Mouse (Mus musculus) heart, embryonic 11.5 days (tissue): Measurements from ENCODE around the gene Crygd. TPM values are rescaled to one million over a fixed set of nuclear protein-coding genes. Genes with fewer than 3 reads are reported as not detected.
A peak's percentile ranks its signal among the peaks of the same experiment; 100 is the strongest.

Source experiments
- ATAC-seq: fragments of 200-750 bp; cut with Nextera tagmentation; replicated peaks from 2 replicates; pipeline ENCODE4 v1.8.0; 2017; ENCODE audit warnings: moderate library complexity; ENCODE audit not compliant: insufficient number of reproducible peaks, low FRiP score, low TSS enrichment
- H3K27ac ChIP-seq: fragments of 300-500 bp; sonication (generic); 2 replicates; pipeline ENCODE4 v1.5.1; 2014; ENCODE audit warnings: mild to moderate bottlenecking, low read depth, low read length
- H3K27me3 ChIP-seq: fragments of 300-500 bp; sonication (generic); 2 replicates; pipeline ENCODE4 v1.6.1; 2014; ENCODE audit warnings: mild to moderate bottlenecking, low read length, mixed read lengths; ENCODE audit not compliant: control insufficient read depth, insufficient read depth
- H3K36me3 ChIP-seq: fragments of 300-500 bp; sonication (generic); 2 replicates; pipeline ENCODE4 v1.6.1; 2014; ENCODE audit warnings: mild to moderate bottlenecking, low read length, moderate library complexity, mixed read lengths; ENCODE audit not compliant: control insufficient read depth, insufficient read depth
- H3K4me1 ChIP-seq: fragments of 300-500 bp; sonication (generic); 2 replicates; pipeline ENCODE4 v1.6.1; 2014; ENCODE audit warnings: low read length; ENCODE audit not compliant: control insufficient read depth, insufficient read depth
- H3K4me2 ChIP-seq: fragments of 300-500 bp; sonication (generic); 2 replicates; pipeline ENCODE4 v1.6.1; 2014; ENCODE audit warnings: mild to moderate bottlenecking, moderate library complexity
- H3K4me3 ChIP-seq: fragments of 300-500 bp; sonication (generic); 2 replicates; pipeline ENCODE4 v1.5.1; 2014; ENCODE audit warnings: low read depth, low read length
- H3K9ac ChIP-seq: fragments of 300-500 bp; sonication (generic); 2 replicates; pipeline ENCODE4 v1.6.1; 2014; ENCODE audit warnings: mild to moderate bottlenecking, low read depth, low read length, moderate library complexity
- H3K9me3 ChIP-seq: fragments of 300-500 bp; sonication (generic); replicated peaks from 2 replicates; pipeline ENCODE4 v1.6.1; 2016; ENCODE audit warnings: low read length; ENCODE audit not compliant: control insufficient read depth
- WGBS: fragments of 180-500 bp; shearing (Covaris S2); extraction: QIAGEN DNeasy Blood & Tissue Kit; methylation state at CpG from one replicate; pipeline ENCODE4 v1.1.7; 2014; ENCODE audit not compliant: insufficient replicate concordance; 5-methylcytosine and 5-hydroxymethylcytosine counted together
- polyA plus RNA-seq: library from polyadenylated mRNA; unstranded; fragments of >200 nt; fragmentation: Nextera tagmentation; extraction: Ambion mirVana; gene quantifications from 2 replicates; pipeline ENCODE4 v1.2.1, GENCODE M21; 2014

The Crygd gene
- polyA plus RNA-seq, 1 experiment from 2014 or later: not detected

- no peak for ATAC-seq
- H3K27ac ChIP-seq: no peak overlapping the region
These were observed 28.3 kb upstream of the Crygd start for GRCm38 (mm10) chr1:65091566-65091965.

DNA sequence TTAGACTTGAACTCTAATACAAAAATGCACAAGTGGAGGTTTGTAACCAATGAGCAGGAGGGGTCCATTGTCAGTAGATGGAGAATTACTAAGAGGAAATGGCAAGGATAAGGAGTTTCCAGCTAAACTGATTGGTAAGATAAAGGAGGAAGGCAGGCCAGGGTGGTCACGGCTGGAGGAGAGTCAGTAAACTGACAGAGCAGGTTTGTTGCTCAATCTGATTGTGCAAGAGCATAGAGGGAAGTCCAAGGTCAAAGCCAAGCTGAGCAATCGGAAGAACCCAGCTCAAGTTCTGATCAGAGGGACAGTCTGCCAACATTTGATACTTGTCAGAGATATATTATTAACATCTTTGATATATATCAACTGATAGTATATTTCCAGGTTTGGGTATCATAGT lies 27.1 kb upstream of the Crygd start:
- ATAC-seq: no peak
- no peak overlapping the region for H3K9ac ChIP-seq
- H3K27me3 ChIP-seq: no peaks in the 10 kb centered on the region
- no peak overlapping the region for H3K4me3 ChIP-seq
- H3K9me3 ChIP-seq: no peaks in the 10 kb centered on the region
- no peak overlapping the region for H3K4me2 ChIP-seq
- WGBS: 64% methylated on average over 2 of the region's 2 CpGs
- H3K27ac ChIP-seq: no peak overlapping the region
- H3K4me1 ChIP-seq: no peaks in the 10 kb centered on the region
- no peaks in the 10 kb centered on the region for H3K36me3 ChIP-seq

More at GRCm38 (mm10) chr1:65091566-65091965, 28.3 kb upstream of the Crygd start:
- Histone ChIP-seq H3K4me1 (no peaks in the 10 kb centered on the region), H3K9me3 (no peaks in the 10 kb centered on the region), H3K36me3 (no peaks in the 10 kb centered on the region), H3K4me2 (no peak overlapping the region), H3K27me3 (no peaks in the 10 kb centered on the region), H3K4me3 (no peak overlapping the region), H3K9ac (no peak overlapping the region)
- WGBS: 86% methylated on average over 3 of the region's 3 CpGs

- Histone ChIP-seq H3K4me2 (no peak overlapping the region), H3K9me3 (no peaks in the 10 kb centered on the region), H3K4me3 (no peak overlapping the region), H3K9ac (no peak overlapping the region), H3K27ac (no peak overlapping the region), H3K4me1 (no peaks in the 10 kb centered on the region), H3K36me3 (no peaks in the 10 kb centered on the region), H3K27me3 (no peaks in the 10 kb centered on the region)
- WGBS: 60% methylated on average over 6 of the region's 6 CpGs
- no peak for ATAC-seq
These were observed 25.5 kb upstream of the Crygd start for GRCm38 (mm10) chr1:65088567-65089356.

GRCm38 (mm10) chr1:65082188-65082587 lies 18.9 kb upstream of the Crygd start, which contains the start of gene Crygb:
Gene Crygb (minus strand): TSS chr1:65082288.
- no peak for ATAC-seq
- Histone ChIP-seq H3K36me3 (no peaks in the 10 kb centered on the region), H3K4me2 (peak within 1 kb of the TSS; percentile 11; the same call in 1 of the 2 replicates), H3K27me3 (no peaks in the 10 kb centered on the region), H3K4me1 (no peaks in the 10 kb centered on the region), H3K27ac (no peak within 1 kb of the TSS), H3K4me3 (no peak within 1 kb of the TSS), H3K9me3 (0 out of 2 replicates have a peak, but pooled peaks cover 2% of the 10 kb centered on the region), H3K9ac (no peak within 1 kb of the TSS)
- WGBS: 39% methylated on average over 7 of the region's 7 CpGs

GRCm38 (mm10) chr1:65075607-65076006 lies 12.4 kb upstream of the Crygd start:
- Histone ChIP-seq H3K4me3 (no peak overlapping the region), H3K4me1 (no peaks in the 10 kb centered on the region)
- WGBS: 15% methylated on average over 5 of the region's 5 CpGs

GRCm38 (mm10) chr1:65073589-65073988 lies 10.3 kb upstream of the Crygd start, which contains the start of gene Crygc:
Gene Crygc (minus strand): TSS chr1:65073689.
- H3K36me3 ChIP-seq: no peaks in the 10 kb centered on the region
- WGBS: 58% methylated on average over 6 of the region's 6 CpGs
- no peak for ATAC-seq

More at GRCm38 (mm10) chr1:65075607-65076006, 12.4 kb upstream of the Crygd start:
- no peak for ATAC-seq
- no peak overlapping the region for H3K4me2 ChIP-seq
- no peak overlapping the region for H3K27ac ChIP-seq
- H3K36me3 ChIP-seq: no peaks in the 10 kb centered on the region
- no peaks in the 10 kb centered on the region for H3K27me3 ChIP-seq
- H3K9me3 ChIP-seq: 0 out of 2 replicates have a peak, but pooled peaks cover 2% of the 10 kb centered on the region
- H3K9ac ChIP-seq: no peak overlapping the region

GRCm38 (mm10) chr1:65067842-65068241 lies 4.6 kb upstream of the Crygd start:
- ATAC-seq: no peak
- H3K9me3 ChIP-seq: no peaks in the 10 kb centered on the region
- H3K27ac ChIP-seq: no peak overlapping the region
- no peaks in the 10 kb centered on the region for H3K27me3 ChIP-seq
- H3K4me2 ChIP-seq: no peak overlapping the region
- H3K4me3 ChIP-seq: no peak overlapping the region
- H3K4me1 ChIP-seq: no peaks in the 10 kb centered on the region
- no peak overlapping the region for H3K9ac ChIP-seq
- H3K36me3 ChIP-seq: no peaks in the 10 kb centered on the region

More at GRCm38 (mm10) chr1:65073589-65073988, 10.3 kb upstream of the Crygd start, which contains the start of gene Crygc:
- Histone ChIP-seq H3K27me3 (no peaks in the 10 kb centered on the region), H3K4me1 (no peaks in the 10 kb centered on the region), H3K9me3 (0 out of 2 replicates have a peak, but pooled peaks cover 2% of the 10 kb centered on the region), H3K27ac (no peak within 1 kb of the TSS), H3K4me2 (no peak within 1 kb of the TSS), H3K4me3 (no peak within 1 kb of the TSS), H3K9ac (no peak within 1 kb of the TSS)

- Histone ChIP-seq H3K4me3 (no peak overlapping the region), H3K36me3 (no peaks in the 10 kb centered on the region), H3K27ac (no peak overlapping the region), H3K4me2 (no peak overlapping the region), H3K9ac (no peak overlapping the region), H3K9me3 (no peaks in the 10 kb centered on the region), H3K4me1 (no peaks in the 10 kb centered on the region), H3K27me3 (no peaks in the 10 kb centered on the region)
- no peak for ATAC-seq
- 86% methylated on average over 15 of the region's 15 CpGs for WGBS
These were observed 949 bp upstream of the Crygd start for GRCm38 (mm10) chr1:65064201-65064600.
